Mouse (Mus musculus): ENCODE measurements around the gene Ccdc191. TPM values are rescaled to one million over a fixed set of nuclear protein-coding genes. Genes with fewer than 3 reads are reported as not detected.

Ccdc191 gene
- polyA plus RNA-seq, 1 experiment from 2014 or later = 14.8 TPM

DNA sequence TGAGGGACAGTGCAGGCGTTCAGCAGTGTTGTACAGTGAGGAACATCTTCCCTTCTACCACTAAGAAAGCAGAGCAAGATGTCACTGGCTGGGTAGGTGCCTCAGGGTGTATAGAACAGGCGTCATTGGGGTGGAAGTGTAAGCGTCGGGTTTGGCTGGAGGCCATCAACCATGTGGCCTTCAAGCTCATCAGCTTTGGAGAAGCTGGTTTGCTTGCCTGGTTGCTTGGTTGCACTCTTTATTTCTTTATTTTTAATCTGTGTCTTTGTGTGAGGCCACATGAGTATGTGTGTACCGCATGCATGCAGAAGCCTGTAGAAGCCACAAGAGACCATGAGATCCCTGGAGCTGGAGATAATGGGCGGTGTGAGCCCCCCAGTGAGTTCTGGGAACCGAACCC is 42.7 kb downstream of the Ccdc191 start:
- 0 out of 2 replicates have a peak, but pooled peaks cover 3% of the 10 kb centered on the region for H3K36me3 ChIP-seq
- H3K9me3 ChIP-seq = no peaks in the 10 kb centered on the region
- no peaks in the 10 kb centered on the region for H3K27me3 ChIP-seq
- H3K4me2 ChIP-seq (replicated peaks) = no peak overlapping the region
- no peaks in the 10 kb centered on the region for H3K4me1 ChIP-seq
- H3K9ac ChIP-seq (replicated peaks) = no peak overlapping the region
- 91% methylated on average over 7 of the region's 7 CpGs for WGBS
- H3K4me3 ChIP-seq = no peak overlapping the region
- no peak for ATAC-seq (ENCODE audit: low FRiP score, low read depth)
- no peak overlapping the region for H3K27ac ChIP-seq (replicated peaks)

GRCm38 (mm10) chr16:43933041-43933440 is 43.4 kb downstream of the Ccdc191 start:
- no peaks in the 10 kb centered on the region for H3K9me3 ChIP-seq
- 85% methylated on average over 6 of the region's 6 CpGs for WGBS
- no peaks in the 10 kb centered on the region for H3K4me1 ChIP-seq
- H3K27me3 ChIP-seq = no peaks in the 10 kb centered on the region
- no peak overlapping the region for H3K4me2 ChIP-seq (replicated peaks)
- 0 out of 2 replicates have a peak, but pooled peaks cover 3% of the 10 kb centered on the region for H3K36me3 ChIP-seq
- H3K9ac ChIP-seq (replicated peaks) = no peak overlapping the region
- ATAC-seq (ENCODE audit: low FRiP score, low read depth) = no peak
- no peak overlapping the region for H3K27ac ChIP-seq (replicated peaks)
- H3K4me3 ChIP-seq = no peak overlapping the region

DNA sequence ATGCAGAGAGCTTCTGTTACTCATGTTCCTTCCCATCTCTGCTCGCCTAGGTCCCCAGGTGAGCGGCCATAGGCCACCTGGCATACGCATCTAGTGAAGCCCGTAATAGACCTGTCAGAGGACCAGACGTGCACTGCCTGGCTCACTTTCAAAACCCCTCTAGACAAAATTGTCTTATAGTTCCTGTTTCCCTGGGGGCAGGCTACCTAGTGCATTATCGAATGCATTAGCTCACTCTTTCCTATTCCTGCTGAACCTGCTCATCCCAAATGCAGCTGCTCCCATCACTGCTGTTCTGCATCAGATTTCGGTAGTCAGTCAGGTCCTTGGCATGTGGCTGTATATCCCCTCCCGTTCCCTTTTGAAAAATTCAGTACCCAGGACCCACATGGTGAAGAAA is 45.3 kb downstream of the Ccdc191 start:
- Histone ChIP-seq H3K4me3 (no peak overlapping the region), H3K27ac (replicated peaks) (no peak overlapping the region), H3K9me3 (no peaks in the 10 kb centered on the region), H3K4me1 (no peaks in the 10 kb centered on the region), H3K4me2 (replicated peaks) (no peak overlapping the region), H3K36me3 (0 out of 2 replicates have a peak, but pooled peaks cover 3% of the 10 kb centered on the region), H3K27me3 (no peaks in the 10 kb centered on the region), H3K9ac (replicated peaks) (no peak overlapping the region)
- no peak for ATAC-seq (ENCODE audit: low FRiP score, low read depth)
- WGBS = 91% methylated on average over 8 of the region's 8 CpGs

DNA sequence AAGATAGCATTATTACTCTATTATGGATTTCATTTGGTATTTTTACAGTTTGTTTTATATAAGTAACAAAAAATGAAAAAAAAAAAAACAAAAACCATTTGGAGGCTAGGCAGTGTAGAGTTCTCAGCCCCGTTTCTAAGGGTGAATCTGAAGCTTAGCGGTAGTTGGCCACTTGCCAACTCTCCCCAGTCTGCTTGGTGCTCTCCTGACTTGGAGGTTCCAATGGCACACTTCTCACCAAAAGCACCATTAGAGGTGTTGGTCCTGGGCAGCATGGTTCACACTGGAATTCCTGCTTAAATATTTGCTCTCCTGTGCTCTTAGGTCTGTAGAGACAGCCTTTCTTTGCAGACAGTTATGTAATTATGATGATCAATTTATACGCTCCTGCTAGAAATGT is 45.8 kb downstream of the Ccdc191 start:
- ATAC-seq (ENCODE audit: low FRiP score, low read depth) = no peak
- WGBS = 80% methylated on average over 3 of the region's 3 CpGs
- Histone ChIP-seq H3K9me3 (no peaks in the 10 kb centered on the region), H3K27me3 (no peaks in the 10 kb centered on the region), H3K9ac (replicated peaks) (no peak overlapping the region), H3K36me3 (0 out of 2 replicates have a peak, but pooled peaks cover 3% of the 10 kb centered on the region), H3K27ac (replicated peaks) (no peak overlapping the region), H3K4me2 (replicated peaks) (no peak overlapping the region), H3K4me3 (no peak overlapping the region), H3K4me1 (no peaks in the 10 kb centered on the region)

- no peaks in the 10 kb centered on the region for H3K27me3 ChIP-seq
- no peak overlapping the region for H3K9ac ChIP-seq (replicated peaks)
- no peak for ATAC-seq (ENCODE audit: low FRiP score, low read depth)
- no peak overlapping the region for H3K4me2 ChIP-seq (replicated peaks)
- 0 out of 2 replicates have a peak, but pooled peaks cover 3% of the 10 kb centered on the region for H3K36me3 ChIP-seq
- H3K9me3 ChIP-seq = no peaks in the 10 kb centered on the region
- no peaks in the 10 kb centered on the region for H3K4me1 ChIP-seq
- H3K27ac ChIP-seq (replicated peaks) = no peak overlapping the region
- no peak overlapping the region for H3K4me3 ChIP-seq
- WGBS = 81% methylated on average over 3 of the region's 3 CpGs
These were observed 46.3 kb downstream of the Ccdc191 start for GRCm38 (mm10) chr16:43935892-43936291.

GRCm38 (mm10) chr16:43940846-43941245 is 51.2 kb downstream of the Ccdc191 start:
- H3K4me2 ChIP-seq (replicated peaks) = no peak overlapping the region
- no peak overlapping the region for H3K4me3 ChIP-seq
- H3K27ac ChIP-seq (replicated peaks) = no peak overlapping the region
- no peaks in the 10 kb centered on the region for H3K36me3 ChIP-seq
- H3K9ac ChIP-seq (replicated peaks) = no peak overlapping the region
- H3K4me1 ChIP-seq = no peaks in the 10 kb centered on the region
- WGBS = 91% methylated on average over 4 of the region's 4 CpGs
- no peaks in the 10 kb centered on the region for H3K27me3 ChIP-seq
- H3K9me3 ChIP-seq = no peaks in the 10 kb centered on the region
- no peak for ATAC-seq (ENCODE audit: low FRiP score, low read depth)

- Histone ChIP-seq H3K36me3 (no peaks in the 10 kb centered on the region), H3K9ac (replicated peaks) (no peak overlapping the region), H3K27me3 (no peaks in the 10 kb centered on the region), H3K27ac (replicated peaks) (no peak overlapping the region), H3K4me2 (replicated peaks) (no peak overlapping the region), H3K9me3 (no peaks in the 10 kb centered on the region), H3K4me3 (no peak overlapping the region), H3K4me1 (no peaks in the 10 kb centered on the region)
- WGBS = 85% methylated on average over 3 of the region's 3 CpGs
- no peak for ATAC-seq (ENCODE audit: low FRiP score, low read depth)
These were observed 55.8 kb downstream of the Ccdc191 start for GRCm38 (mm10) chr16:43945351-43945750.

DNA sequence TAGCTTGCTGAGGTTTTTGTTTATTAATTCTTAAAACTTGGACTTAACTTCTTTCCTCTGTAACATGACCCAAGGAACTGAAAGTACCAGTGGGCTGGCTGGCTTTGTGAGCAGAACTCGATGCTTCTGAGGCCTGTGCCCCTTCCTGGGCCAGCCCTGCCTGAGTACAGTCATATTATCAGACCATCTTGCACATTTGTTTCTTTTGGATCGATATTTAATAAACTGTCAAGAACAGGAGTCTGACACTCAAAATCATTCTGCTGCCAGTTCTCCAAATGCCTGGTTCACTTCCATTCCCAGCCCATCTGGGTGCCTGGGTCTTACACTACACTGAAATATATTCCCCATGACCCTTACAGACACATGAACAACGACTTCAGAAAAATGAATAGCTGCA is 56.3 kb downstream of the Ccdc191 start:
- Histone ChIP-seq H3K4me3 (no peak overlapping the region), H3K4me2 (replicated peaks) (no peak overlapping the region), H3K9me3 (no peaks in the 10 kb centered on the region), H3K27ac (replicated peaks) (no peak overlapping the region), H3K4me1 (no peaks in the 10 kb centered on the region), H3K9ac (replicated peaks) (no peak overlapping the region), H3K36me3 (no peaks in the 10 kb centered on the region), H3K27me3 (no peaks in the 10 kb centered on the region)
- WGBS = 91% methylated on average over 3 of the region's 3 CpGs
- no peak for ATAC-seq (ENCODE audit: low FRiP score, low read depth)

- ATAC-seq (ENCODE audit: low FRiP score, low read depth) = no peak
- H3K27ac ChIP-seq (replicated peaks) = no peak overlapping the region
- no peak overlapping the region for H3K9ac ChIP-seq (replicated peaks)
- no peaks in the 10 kb centered on the region for H3K27me3 ChIP-seq
- H3K4me2 ChIP-seq (replicated peaks) = no peak overlapping the region
- H3K4me3 ChIP-seq = no peak overlapping the region
- no peaks in the 10 kb centered on the region for H3K36me3 ChIP-seq
- WGBS = 84% methylated on average over 4 of the region's 4 CpGs
- no peaks in the 10 kb centered on the region for H3K4me1 ChIP-seq
- no peaks in the 10 kb centered on the region for H3K9me3 ChIP-seq
These were observed 62.0 kb downstream of the Ccdc191 start for GRCm38 (mm10) chr16:43951591-43951990.

GRCm38 (mm10) chr16:43954913-43955312 is 65.3 kb downstream of the Ccdc191 start:
- Histone ChIP-seq H3K4me3 (no peak overlapping the region), H3K4me2 (replicated peaks) (no peak overlapping the region), H3K36me3 (peaks cover under 1% of the 10 kb centered on the region; the same call in 1 of the 2 replicates), H3K9ac (replicated peaks) (no peak overlapping the region), H3K27ac (replicated peaks) (no peak overlapping the region), H3K4me1 (no peaks in the 10 kb centered on the region), H3K9me3 (no peaks in the 10 kb centered on the region), H3K27me3 (no peaks in the 10 kb centered on the region)
- WGBS = 85% methylated on average over 6 of the region's 6 CpGs
- ATAC-seq (ENCODE audit: low FRiP score, low read depth) = no peak

GRCm38 (mm10) chr16:43958038-43958437 is 68.4 kb downstream of the Ccdc191 start:
- ATAC-seq (ENCODE audit: low FRiP score, low read depth) = no peak
- Histone ChIP-seq H3K36me3 (peaks cover 6% of the 10 kb centered on the region), H3K4me3 (no peak overlapping the region), H3K4me1 (no peaks in the 10 kb centered on the region), H3K27ac (replicated peaks) (no peak overlapping the region), H3K4me2 (replicated peaks) (no peak overlapping the region), H3K9ac (replicated peaks) (no peak overlapping the region), H3K27me3 (no peaks in the 10 kb centered on the region), H3K9me3 (no peaks in the 10 kb centered on the region)
- WGBS = 84% methylated on average over 4 of the region's 4 CpGs

DNA sequence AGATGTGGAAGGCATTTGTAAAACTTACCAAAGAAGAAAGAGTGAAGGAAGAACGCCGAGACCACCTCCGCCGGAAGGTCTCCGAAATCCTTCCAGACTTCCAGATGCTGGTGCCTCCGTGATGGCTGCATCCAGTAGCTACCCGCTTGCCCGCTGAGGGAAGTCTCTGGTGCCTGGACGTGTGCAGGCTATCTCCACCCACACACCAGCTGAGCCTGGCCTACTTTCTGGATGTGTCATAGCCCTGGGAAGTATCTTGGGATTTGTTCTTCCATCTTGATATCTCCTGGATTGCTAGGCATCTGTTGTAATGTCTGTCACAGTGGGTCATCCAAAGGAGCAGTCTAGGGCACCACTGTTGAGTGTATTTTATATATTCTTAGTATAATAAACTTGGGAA is 73.7 kb downstream of the Ccdc191 start:
- H3K4me3 ChIP-seq = no peak overlapping the region
- WGBS = 94% methylated on average over 9 of the region's 9 CpGs
- no peaks in the 10 kb centered on the region for H3K27me3 ChIP-seq
- H3K4me2 ChIP-seq (replicated peaks) = no peak overlapping the region
- peaks cover 5% of the 10 kb centered on the region; the same call in 1 of the 2 replicates for H3K4me1 ChIP-seq
- H3K27ac ChIP-seq (replicated peaks) = no peak overlapping the region
- no peak for ATAC-seq (ENCODE audit: low FRiP score, low read depth)
- H3K9me3 ChIP-seq = no peaks in the 10 kb centered on the region
- no peak overlapping the region for H3K9ac ChIP-seq (replicated peaks)
- H3K36me3 ChIP-seq = peaks cover 6% of the 10 kb centered on the region

GRCm38 (mm10) chr16:43963780-43964179 is 74.2 kb downstream of the Ccdc191 start:
- no peaks in the 10 kb centered on the region for H3K27me3 ChIP-seq
- ATAC-seq (ENCODE audit: low FRiP score, low read depth) = no peak
- H3K9ac ChIP-seq (replicated peaks) = no peak overlapping the region
- peaks cover 5% of the 10 kb centered on the region; the same call in 1 of the 2 replicates for H3K4me1 ChIP-seq
- H3K4me2 ChIP-seq (replicated peaks) = no peak overlapping the region
- H3K9me3 ChIP-seq = no peaks in the 10 kb centered on the region
- H3K36me3 ChIP-seq = peaks cover 6% of the 10 kb centered on the region
- no peak overlapping the region for H3K4me3 ChIP-seq
- H3K27ac ChIP-seq (replicated peaks) = no peak overlapping the region
- WGBS = 68% methylated on average over 3 of the region's 3 CpGs
